Mouse (Mus musculus): ENCODE measurements around the gene Nox1. TPM values are rescaled to one million over a fixed set of nuclear protein-coding genes. Genes with fewer than 3 reads are reported as not detected.

Gene Nox1
- total and polyA plus RNA-seq, 3 experiments = 0.27 to 0.60 TPM; not detected in 1

- TF ChIP-seq SMC3 (IDR thresholded peaks at IDR 0.05; ENCODE audit: low read depth, low read length) = no peak
- no peak for TF ChIP-seq JUND (IDR thresholded peaks at IDR 0.05; ENCODE audit: low read depth, low read length)
- no peak for TF ChIP-seq CHD1 (IDR thresholded peaks at IDR 0.05; ENCODE audit: low read depth, low read length)
- TF ChIP-seq SIN3A (IDR thresholded peaks at IDR 0.05; ENCODE audit: low read length) = no peak
- TF ChIP-seq MEF2A (IDR thresholded peaks at IDR 0.05; ENCODE audit: extremely low read depth, insufficient replicate concordance, low read depth, low read length, poor library complexity, severe bottlenecking) = no peak
- TF ChIP-seq RAD21 (IDR thresholded peaks at IDR 0.05; ENCODE audit: low read depth, low read length) = no peak
- Histone ChIP-seq H3K9me3 (replicated peaks; ENCODE audit: insufficient read depth, low read length) (no peaks in the 10 kb centered on the region), H3K27me3 (ENCODE audit: control insufficient read depth in 1 of 2, insufficient read depth in 2 of 2, low read length in 2 of 2) (no peaks in the 10 kb centered on the region), H3K79me2 (ENCODE audit: control insufficient read depth, insufficient read depth, low read length, poor library complexity) (no peaks in the 10 kb centered on the region), H3K4me3 (ENCODE audit: control insufficient read depth in 1 of 2, insufficient read depth in 1 of 2, low read depth in 2 of 2, low read length in 2 of 2) (no peak overlapping the region), H3K9ac (ENCODE audit: control insufficient read depth, low read depth, low read length, poor library complexity, severe bottlenecking) (no peak overlapping the region), H3K27ac (ENCODE audit: control insufficient read depth, low read depth, low read length) (no peak overlapping the region), H3K36me3 (ENCODE audit: control insufficient read depth in 1 of 2, insufficient read depth in 2 of 2, low read length in 2 of 2) (peaks cover 0 to 21% of the 10 kb centered on the region in 2 experiments; a peak in 2 of 4 replicates), H3K4me1 (ENCODE audit: control insufficient read depth in 1 of 2, insufficient read depth in 2 of 2, low read length in 2 of 2) (peaks cover 3 to 18% of the 10 kb centered on the region in 2 experiments; a peak in 3 of 4 replicates)
- DNase-seq (ENCODE audit: low read depth, low spot score) = no peak
These were observed 81.7 kb downstream of the Nox1 start for GRCm38 (mm10) chrX:134140024-134140423.

- peak; percentile 38 for DNase-seq (ENCODE audit: low read depth, low spot score)
- H3K9me3 ChIP-seq (replicated peaks; ENCODE audit: insufficient read depth, low read length) = no peaks in the 10 kb centered on the region
- no peak overlapping the region for H3K4me3 ChIP-seq (ENCODE audit: control insufficient read depth in 1 of 2, insufficient read depth in 1 of 2, low read depth in 2 of 2, low read length in 2 of 2)
- TF ChIP-seq POLR2AphosphoS5 (IDR thresholded peaks at IDR 0.05; ENCODE audit: borderline replicate concordance, low read depth, low read length) (no peak), KAT2A (conservative IDR thresholded peaks at IDR 0.05; ENCODE audit: low read depth, low read length) (no peak), HCFC1 (IDR thresholded peaks at IDR 0.05; ENCODE audit: low read depth, low read length) (no peak), ZMIZ1 (IDR thresholded peaks at IDR 0.05; ENCODE audit: low read depth, low read length) (no peak), TAL1 (IDR thresholded peaks at IDR 0.05; ENCODE audit: low read length) (no peak), TCF12 (IDR thresholded peaks at IDR 0.05; ENCODE audit: low read depth, low read length) (no peak), POLR2A (IDR thresholded peaks at IDR 0.05; ENCODE audit: control insufficient read depth in 1 of 2, insufficient read depth in 1 of 2, low read depth in 1 of 2, low read length in 2 of 2, poor library complexity in 1 of 2) (no peak), ZNF384 (IDR thresholded peaks at IDR 0.05; ENCODE audit: low read depth, low read length) (no peak), NRF1 (IDR thresholded peaks at IDR 0.05; ENCODE audit: insufficient read depth, low read depth, low read length, poor library complexity, severe bottlenecking) (no peak), CTCF (IDR thresholded peaks at IDR 0.05 in 2 of 3, conservative IDR thresholded peaks at IDR 0.05 in 1 of 3; ENCODE audit: control insufficient read depth in 1 of 3, insufficient read depth in 1 of 3, low read depth in 2 of 3, low read length in 3 of 3, poor library complexity in 1 of 3, severe bottlenecking in 1 of 3) (peak; percentile 59 to 62 (median 60)), RAD21 (IDR thresholded peaks at IDR 0.05; ENCODE audit: low read depth, low read length) (peak; percentile 63), USF2 (IDR thresholded peaks at IDR 0.05; ENCODE audit: borderline replicate concordance in 1 of 2, insufficient read depth in 1 of 2, low read depth in 1 of 2, low read length in 2 of 2) (no peak), MXI1 (IDR thresholded peaks at IDR 0.05; ENCODE audit: low read depth, low read length) (no peak), MEF2A (IDR thresholded peaks at IDR 0.05; ENCODE audit: extremely low read depth, insufficient replicate concordance, low read depth, low read length, poor library complexity, severe bottlenecking) (no peak), ZKSCAN1 (IDR thresholded peaks at IDR 0.05; ENCODE audit: low read depth, low read length) (no peak), SMC3 (IDR thresholded peaks at IDR 0.05; ENCODE audit: low read depth, low read length) (peak; percentile 66), CHD2 (IDR thresholded peaks at IDR 0.05; ENCODE audit: low read length) (no peak), UBTF (IDR thresholded peaks at IDR 0.05; ENCODE audit: borderline replicate concordance, insufficient read depth, low read depth, low read length) (no peak), NELFE (IDR thresholded peaks at IDR 0.05; ENCODE audit: low read depth, low read length) (no peak), ETS1 (IDR thresholded peaks at IDR 0.05; ENCODE audit: low read depth, low read length) (no peak), MAX (IDR thresholded peaks at IDR 0.05; ENCODE audit: low read length) (no peak), ZC3H11A (IDR thresholded peaks at IDR 0.05; ENCODE audit: low read depth, low read length) (peak; percentile 47), POLR2AphosphoS2 (IDR thresholded peaks at IDR 0.05; ENCODE audit: low read length) (no peak), CHD1 (IDR thresholded peaks at IDR 0.05; ENCODE audit: low read depth, low read length) (no peak), E2F4 (IDR thresholded peaks at IDR 0.05; ENCODE audit: borderline replicate concordance, low read depth, low read length) (no peak), GATA1 (IDR thresholded peaks at IDR 0.05; ENCODE audit: low read depth, low read length) (no peak), SIN3A (IDR thresholded peaks at IDR 0.05; ENCODE audit: low read length) (no peak), USF1 (IDR thresholded peaks at IDR 0.05; ENCODE audit: low read depth, low read length) (no peak), TBP (IDR thresholded peaks at IDR 0.05; ENCODE audit: low read depth, low read length) (no peak), MAFK (IDR thresholded peaks at IDR 0.05; ENCODE audit: borderline replicate concordance, low read depth, low read length) (no peak)
These were observed 87.9 kb downstream of the Nox1 start for GRCm38 (mm10) chrX:134133821-134134220.

More at GRCm38 (mm10) chrX:134133821-134134220, 87.9 kb downstream of the Nox1 start:
- Histone ChIP-seq H3K79me2 (ENCODE audit: control insufficient read depth, insufficient read depth, low read length, poor library complexity) (no peaks in the 10 kb centered on the region), H3K27ac (ENCODE audit: control insufficient read depth, low read depth, low read length) (no peak overlapping the region), H3K36me3 (ENCODE audit: control insufficient read depth in 1 of 2, insufficient read depth in 2 of 2, low read length in 2 of 2) (peaks cover 0 to 5% of the 10 kb centered on the region in 2 experiments; a peak in 1 of 4 replicates), H3K4me1 (ENCODE audit: control insufficient read depth in 1 of 2, insufficient read depth in 2 of 2, low read length in 2 of 2) (peaks cover 0 to 3% of the 10 kb centered on the region in 2 experiments; a peak in 2 of 4 replicates), H3K9ac (ENCODE audit: control insufficient read depth, low read depth, low read length, poor library complexity, severe bottlenecking) (no peak overlapping the region), H3K27me3 (ENCODE audit: control insufficient read depth in 1 of 2, insufficient read depth in 2 of 2, low read length in 2 of 2) (no peaks in the 10 kb centered on the region)
